Mouse (Mus musculus) v-Abl transformed pro-B cells (cell line): ENCODE data around the gene Csnk1g2.

ENCODE experiments used
- in situ Hi-C, 2 experiments: fragments of 400-800 bp; cut with MboI; formaldehyde crosslinking; loops; one replicate each; pipeline ENCODE4 v1.15.1; 2025; ENCODE audit not compliant: unreplicated experiment in 2 of 2

The Csnk1g2 gene

DNA sequence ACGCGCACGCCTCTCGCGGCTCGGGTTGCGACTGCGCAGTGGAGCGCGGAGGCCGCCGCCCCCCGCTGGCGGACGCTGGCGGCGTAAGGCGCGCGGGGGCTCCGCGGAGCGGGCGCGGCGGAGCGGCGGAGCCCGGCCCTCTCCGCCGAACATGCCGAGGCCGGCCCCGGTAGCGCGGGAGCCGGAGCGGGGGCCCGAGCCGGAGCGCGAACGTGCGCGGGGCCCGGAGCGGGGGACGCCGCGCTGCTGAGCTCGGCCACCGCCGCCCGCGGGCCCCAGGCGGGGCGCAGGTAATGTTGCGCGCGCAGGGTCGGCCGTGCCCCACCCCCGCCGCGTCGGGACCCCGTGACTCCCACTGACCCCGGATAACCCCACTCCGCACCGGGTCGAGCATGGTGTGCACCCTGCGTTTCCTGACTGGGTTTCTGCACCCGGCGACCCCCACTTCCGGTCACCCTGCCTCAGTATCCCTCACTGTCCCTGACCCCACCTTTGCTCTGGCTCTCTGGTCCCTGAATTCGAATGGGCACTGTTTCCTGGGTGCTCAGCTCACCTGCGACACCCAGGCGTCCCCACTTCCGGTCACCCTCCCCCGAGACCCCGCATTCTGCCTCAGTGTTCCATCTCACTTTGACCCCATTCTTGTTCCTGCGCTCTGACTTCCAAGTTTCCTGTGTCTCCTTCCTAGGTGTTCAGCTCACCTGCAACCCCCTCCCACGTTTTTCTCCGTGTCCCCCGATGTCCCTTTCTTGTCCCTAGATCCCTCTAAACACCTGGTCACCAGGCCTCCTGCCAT lies at the start of gene Csnk1g2:
Csnk1g2 (plus strand) TSS at position 178 of the 796 bp plus-strand sequence.
- in situ Hi-C loops: loop anchor here in 1 of 2 experiments (5.0 kb wide), 1 partner anchor 34 kb away; the partner anchor contains the start of gene Btbd2

DNA sequence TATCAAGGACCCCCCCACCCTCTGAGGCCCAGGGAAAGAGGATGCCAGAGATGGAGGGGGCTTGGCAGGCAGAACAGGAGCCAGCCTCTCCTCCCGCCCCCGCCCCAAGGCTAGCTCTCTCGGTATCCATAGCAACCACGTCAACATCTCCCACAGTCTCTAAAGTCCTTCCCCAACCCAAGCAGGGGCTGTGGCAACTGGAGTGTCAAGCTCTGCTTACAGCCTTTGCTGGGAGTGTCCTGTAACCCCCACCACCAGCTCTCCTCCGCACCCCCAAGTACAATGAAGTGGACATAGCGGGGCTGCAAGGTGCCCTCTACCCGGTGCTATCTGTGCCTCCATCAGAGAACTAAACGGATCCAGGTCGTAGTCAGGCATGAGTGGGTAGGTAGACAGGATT lies 48.7 kb upstream of the Csnk1g2 start:
- in situ Hi-C loops: loop anchor here (10.0 to 25.0 kb wide), 2 partner anchors 171 to 313 kb away; partner anchors contain the start of gene Ap3d1 (in 1 of the 2)

DNA sequence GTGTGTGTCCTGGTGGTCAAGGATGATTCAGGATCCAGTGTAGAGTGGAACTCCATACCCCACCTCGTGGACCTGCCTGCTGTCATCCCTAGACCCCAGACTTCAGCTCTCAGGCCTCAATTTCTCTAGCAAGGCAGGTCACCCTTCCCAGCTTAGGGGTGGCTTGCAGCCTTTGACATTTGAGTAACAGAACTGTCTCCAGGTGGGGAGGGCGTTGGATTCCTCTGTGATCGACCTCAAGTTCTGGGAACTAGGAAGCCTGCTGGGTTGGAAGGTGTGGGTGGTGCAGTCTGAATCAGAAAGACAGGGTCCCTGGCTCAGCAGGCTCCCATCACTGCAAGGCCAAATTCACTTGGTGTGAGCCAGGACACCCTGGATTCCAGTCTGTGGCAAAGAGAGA lies 47.7 kb upstream of the Csnk1g2 start:
- in situ Hi-C loops: loop anchor here (5.0 to 25.0 kb wide), 6 partner anchors 37 to 312 kb away; partner anchors contain the start of gene Ap3d1 (in 1 of the 2)

DNA sequence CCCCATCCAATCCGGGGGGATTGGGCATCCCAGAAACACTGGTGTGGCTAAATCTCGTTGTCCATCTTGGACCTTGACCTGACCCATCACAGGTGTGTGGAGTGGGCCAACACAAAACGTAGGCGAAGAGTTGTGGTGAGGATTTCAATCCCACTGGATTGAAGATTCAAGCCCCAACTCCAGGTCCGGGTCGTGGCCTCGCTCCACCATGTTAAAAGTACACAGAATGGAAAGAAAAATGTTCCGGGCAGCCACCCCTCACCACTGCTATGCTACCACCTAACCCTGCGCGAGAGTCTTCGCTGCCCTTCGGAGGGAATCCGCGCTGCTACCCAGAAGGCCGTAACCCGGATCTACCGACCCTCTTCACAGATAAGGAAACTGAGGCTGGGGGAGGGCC lies 46.7 kb upstream of the Csnk1g2 start:
- in situ Hi-C loops: loop anchor here (5.0 to 10.0 kb wide), 5 partner anchors 36 to 169 kb away; partner anchors contain the start of gene Ap3d1 (in 1 of the 2)

DNA sequence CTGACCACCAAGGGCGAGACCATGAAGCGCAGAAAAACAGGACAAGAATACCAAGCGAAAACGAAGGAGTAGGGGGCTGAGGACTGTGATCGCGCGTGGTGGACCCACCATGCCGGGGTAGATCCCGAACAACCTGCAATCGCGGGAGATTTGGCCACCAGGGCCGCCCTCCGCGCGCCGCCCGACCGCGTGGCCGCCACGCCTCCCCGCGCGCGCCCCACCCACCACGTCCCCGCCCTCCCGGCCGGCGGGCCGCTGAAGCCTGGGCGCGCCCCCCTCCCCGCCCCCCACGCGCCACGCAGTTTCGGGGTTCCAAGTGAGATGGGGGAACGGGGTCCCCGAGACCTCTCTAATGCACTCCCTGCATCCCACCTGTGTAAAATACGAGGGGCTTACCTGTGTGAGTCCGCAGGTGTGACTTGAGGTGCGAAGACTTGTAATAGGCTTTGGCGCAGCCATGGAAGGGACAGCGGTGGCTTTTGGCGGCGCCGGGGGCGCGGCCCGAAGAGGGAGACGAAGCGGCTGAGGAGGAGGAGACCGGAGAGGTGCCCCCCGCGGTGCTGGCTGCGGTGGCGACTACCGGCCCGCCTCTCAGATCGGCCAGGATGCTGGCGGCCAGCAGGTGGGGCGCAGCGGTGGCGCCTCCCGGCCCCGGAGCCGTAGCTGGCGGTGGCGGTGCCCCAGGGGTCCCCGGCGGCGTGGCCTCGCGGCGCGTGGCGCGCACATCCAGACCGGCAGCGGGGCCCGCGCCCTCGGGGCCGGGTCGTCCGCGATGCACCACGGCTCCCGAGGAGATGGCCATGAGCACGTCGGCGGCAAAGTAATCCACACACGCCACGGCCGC lies 46.1 kb upstream of the Csnk1g2 start:
- in situ Hi-C loops: loop anchor here (5.0 to 10.0 kb wide), 5 partner anchors 36 to 168 kb away; partner anchors contain the start of gene Ap3d1 (in 1 of the 2)

DNA sequence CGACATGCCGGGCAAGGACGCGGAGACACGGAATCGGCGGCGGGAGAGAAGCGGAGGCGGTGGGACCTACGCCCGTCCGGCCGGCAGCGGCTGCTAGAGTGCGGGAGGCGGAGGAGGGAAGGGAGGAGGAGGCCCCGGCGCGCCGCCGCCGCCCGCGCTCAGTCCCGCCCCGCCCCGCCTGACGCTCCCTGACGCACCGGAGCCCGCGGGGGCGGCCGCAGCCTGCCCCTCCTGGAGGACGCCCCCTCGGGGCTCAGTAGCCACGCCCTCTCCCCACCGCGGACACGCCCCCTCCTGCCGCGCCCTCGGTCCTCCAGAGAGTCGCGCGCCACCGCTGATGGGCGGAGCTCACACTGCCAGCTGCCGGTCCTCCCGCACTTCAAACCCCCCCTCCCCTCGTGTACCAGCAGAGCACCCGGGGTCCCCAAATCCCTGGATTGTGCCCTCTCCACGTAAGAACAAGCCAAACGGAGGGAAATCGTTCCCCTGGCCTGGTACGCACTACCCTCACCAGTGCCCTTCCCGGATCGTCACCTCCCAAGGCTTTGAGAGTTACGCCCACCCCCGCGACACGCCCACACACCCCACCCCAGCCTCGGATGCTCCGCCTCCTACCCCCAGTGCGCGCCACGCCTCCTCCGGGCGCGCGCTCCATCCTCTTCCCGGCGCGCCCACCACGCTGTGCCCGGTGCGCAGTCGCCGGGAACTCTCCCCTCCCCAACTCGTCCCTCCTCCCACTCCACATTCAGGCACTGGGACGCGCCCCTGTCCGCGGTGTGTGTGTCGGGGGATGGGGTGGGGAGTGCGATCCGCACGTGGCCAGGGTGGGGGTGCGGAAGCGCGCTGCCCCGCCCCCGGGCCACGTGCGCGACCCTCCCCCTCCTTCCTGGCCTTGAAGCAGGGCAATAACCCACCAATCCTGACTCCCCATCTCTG lies 45.2 kb upstream of the Csnk1g2 start, which contains the start of gene Klf16:
Klf16 (minus strand) TSS at position 127 of the 936 bp plus-strand sequence.
- in situ Hi-C loops: loop anchor here (5.0 to 10.0 kb wide), 5 partner anchors 35 to 167 kb away; partner anchors contain the start of gene Ap3d1 (in 1 of the 2)

DNA sequence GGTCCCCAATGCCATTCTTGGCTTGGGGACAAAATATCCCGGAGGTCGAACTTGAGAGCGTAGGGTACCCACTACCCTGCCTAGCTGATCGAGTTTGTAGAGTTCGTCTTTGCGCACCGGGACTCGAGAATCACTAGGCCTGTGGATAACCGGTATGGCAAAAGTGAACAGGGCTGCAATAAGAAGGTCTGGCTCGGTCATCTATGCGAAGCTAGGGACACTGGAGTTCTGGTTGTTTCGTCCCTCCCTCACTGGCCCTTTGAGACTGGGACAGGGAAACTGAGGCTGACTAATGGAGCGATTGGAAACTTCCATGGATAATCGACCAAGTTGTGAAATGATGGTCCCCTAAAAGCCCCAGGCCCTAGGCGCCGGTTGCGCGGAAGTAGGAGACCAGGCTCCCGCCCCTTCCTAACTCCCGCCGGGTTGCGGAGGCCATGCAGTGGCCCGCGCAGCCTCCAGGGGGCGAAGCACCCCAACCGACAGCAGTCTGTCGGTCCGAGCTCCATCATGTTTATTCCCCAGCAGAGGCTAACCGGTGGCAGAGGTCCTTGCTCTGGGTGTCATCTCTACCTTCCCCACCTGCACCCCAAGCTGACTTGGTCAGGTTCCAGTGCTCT lies 44.4 kb upstream of the Csnk1g2 start:
- in situ Hi-C loops: loop anchor here (5.0 to 10.0 kb wide), 5 partner anchors 34 to 167 kb away; partner anchors contain the start of gene Ap3d1 (in 1 of the 2)

DNA sequence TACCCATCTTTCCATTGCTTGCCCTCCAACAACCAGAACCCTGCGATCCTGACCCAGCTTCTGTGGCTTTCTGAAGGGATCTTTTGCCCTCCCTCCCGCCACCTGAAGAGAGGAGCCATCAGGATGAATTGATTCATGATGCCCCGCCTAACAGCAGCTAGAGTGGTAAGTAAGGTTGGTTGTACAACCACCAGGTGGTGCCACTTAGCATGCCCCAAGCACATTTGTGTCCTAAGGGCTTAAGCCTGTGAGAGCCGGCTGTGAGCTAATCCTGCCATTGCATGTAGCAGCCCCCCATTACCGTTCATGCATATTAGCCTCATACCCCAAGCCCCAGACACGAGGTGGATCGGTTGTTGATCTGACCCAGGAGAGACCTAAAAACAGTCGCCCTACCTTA lies 43.7 kb upstream of the Csnk1g2 start:
- in situ Hi-C loops: loop anchor here (5.0 to 10.0 kb wide), 5 partner anchors 33 to 166 kb away; partner anchors contain the start of gene Ap3d1 (in 1 of the 2)

DNA sequence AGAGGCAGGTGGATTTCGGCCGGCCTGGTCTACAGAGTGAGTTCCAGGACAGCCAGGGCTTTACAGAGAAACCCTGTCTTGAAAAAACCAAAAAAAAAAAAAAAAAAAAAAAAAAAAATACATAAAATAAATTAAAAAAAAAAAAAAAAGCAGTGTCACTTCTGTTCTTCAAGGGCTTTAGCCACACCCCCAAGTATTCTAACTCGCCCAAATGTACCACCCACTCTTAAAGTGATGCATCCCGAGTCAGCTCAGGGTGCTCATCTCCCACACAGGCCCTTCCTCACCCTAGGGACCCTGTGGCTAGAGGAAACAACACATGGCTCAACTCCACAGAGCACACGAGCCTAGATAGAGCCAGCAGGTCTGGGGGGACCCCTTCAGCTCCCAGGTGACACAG lies 39.6 kb upstream of the Csnk1g2 start:
- in situ Hi-C loops: no loop called here

DNA sequence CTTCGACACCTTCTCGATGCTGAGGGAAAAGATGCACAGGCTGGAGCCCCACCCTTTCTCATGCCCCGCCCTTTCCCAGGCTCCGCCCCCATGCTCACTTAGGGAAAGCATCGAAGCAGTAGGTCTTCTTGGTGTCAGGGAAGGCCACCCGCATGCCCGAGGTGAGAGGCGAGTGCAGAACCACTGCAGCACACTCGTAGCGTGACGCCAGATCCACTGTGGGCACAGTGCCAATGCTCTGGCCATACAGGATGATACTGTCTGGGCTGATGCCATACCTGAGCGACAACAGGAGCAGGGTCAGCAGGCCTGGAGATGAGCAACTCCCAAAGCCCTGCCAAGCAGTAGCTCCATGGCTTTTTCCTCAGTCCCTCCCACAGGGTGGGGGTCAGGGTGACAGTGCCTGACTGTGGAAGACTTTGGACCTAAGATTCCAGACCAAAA lies 38.6 kb upstream of the Csnk1g2 start:
- in situ Hi-C loops: no loop called here

DNA sequence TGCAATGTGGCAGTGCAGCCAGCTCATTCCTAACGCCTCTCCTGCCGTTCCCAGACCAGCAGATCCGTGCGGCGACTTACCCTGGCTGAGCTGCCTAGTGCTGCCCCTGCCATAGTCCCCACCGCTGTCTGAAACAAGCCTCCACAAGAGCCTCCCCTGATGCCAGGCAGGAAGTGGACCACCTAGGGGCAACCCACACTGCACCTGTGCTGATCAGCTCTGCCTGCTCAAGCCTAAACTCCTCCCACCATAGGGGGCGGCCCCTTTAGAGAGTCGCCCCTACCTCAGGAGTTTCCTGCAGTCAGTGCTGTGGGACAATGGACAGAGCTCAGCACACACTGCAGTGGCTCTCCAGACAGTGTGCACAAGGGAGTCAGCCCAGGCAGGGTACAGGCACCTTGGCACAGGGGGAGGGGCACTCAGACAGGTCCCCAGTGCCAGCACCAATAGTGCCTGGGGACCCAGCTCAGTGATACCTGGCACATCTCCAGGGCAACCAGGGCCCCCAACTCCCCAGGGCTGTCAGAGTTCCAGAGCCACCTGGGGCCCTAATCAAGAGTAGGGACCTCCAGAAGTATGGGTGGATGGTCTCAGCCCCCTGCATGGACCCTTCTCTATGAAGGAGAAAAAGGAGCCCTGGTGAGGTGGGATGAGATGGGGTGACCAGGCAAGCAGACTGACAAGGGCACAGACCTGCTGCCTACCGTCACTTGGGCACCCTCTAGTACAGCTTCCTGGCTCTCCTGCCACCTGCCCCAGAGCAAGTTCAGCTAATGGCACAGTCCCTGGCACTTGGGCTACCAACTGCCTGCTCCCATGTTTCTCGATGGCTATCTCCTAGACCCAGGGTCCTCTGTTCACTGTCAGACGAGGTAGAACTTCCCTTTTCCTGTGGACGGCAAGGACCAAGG lies 37.7 kb upstream of the Csnk1g2 start:
- in situ Hi-C loops: no loop called here

DNA sequence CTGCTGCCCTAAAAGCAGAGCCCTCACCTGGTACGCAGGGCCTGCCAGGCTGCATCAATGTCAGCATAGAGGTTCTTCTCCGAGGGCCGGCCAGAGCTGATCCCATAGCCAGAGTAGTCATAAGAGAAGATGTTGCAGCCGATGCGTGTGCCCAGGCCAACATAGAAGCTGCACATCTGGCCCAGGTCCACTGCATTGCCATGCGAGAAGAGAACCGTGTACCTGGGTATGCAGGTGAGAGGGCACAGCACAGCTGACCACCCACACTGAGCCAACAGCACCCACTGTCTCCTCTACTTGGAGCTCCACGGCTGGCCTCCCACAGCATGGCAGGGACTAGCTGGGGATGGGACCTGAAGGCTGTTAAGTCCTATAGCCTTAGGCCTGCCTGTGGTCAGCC lies 37.1 kb upstream of the Csnk1g2 start:
- in situ Hi-C loops: no loop called here

DNA sequence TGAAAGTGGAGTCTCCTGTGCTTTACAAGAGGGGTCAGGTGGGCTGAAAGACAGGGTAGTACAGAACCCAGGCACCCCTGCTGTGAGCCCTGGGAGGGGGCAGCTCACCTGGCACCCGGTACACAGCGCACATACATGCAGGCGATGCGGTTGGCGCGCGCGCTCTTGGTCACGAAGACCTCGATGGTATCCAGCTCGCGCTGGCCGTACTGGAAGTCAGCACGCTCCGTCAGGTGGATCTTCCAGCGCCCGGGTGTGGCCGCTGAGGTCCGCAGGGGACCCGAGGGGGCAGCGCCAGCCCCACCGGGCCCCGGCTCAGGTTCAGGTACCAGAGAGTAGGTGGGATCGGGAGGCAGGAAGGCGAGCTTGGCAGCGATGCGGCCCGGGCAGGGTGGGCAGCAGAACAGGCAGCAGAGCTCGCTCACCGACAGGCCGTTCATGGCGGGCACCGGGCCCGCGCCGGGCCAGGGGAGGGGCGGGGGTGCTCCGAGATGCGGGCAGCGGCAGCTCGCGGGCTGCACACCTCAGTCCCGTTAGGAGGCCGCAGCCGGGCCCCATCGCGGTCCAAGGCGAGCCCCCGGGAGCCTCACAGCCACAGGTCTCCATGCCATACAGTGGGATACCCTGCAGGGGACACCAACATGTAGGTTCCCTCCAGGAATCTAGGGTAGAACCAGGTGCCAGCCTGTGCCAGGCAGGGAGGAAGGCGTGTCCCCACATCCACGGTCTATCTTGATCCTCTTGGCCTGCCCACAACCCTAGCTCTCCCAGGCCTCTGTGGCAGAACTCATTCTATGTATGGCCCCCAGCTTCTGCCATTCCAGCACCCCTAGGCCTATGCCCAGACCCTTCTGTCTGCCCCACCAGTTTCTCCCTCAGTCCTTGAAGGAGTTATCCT lies 36.0 kb upstream of the Csnk1g2 start:
- in situ Hi-C loops: no loop called here

DNA sequence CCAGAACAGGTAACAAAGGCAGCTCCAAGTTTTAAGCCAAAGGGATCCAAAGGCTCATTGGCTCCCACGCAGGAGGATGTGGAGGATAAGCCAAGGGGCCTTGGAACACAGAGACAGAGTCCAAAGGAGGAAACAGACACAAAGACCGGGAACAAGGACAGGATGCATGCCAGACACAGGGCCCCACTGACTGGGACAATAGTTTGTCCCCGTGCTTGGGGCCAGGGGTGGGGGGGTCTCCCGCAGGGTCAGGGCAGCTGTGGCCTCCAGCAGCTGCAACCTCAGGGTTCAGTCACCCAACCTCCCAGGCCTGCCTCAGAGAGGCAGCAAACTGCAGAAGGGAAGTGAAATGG lies 35.4 kb upstream of the Csnk1g2 start:
- in situ Hi-C loops: no loop called here

DNA sequence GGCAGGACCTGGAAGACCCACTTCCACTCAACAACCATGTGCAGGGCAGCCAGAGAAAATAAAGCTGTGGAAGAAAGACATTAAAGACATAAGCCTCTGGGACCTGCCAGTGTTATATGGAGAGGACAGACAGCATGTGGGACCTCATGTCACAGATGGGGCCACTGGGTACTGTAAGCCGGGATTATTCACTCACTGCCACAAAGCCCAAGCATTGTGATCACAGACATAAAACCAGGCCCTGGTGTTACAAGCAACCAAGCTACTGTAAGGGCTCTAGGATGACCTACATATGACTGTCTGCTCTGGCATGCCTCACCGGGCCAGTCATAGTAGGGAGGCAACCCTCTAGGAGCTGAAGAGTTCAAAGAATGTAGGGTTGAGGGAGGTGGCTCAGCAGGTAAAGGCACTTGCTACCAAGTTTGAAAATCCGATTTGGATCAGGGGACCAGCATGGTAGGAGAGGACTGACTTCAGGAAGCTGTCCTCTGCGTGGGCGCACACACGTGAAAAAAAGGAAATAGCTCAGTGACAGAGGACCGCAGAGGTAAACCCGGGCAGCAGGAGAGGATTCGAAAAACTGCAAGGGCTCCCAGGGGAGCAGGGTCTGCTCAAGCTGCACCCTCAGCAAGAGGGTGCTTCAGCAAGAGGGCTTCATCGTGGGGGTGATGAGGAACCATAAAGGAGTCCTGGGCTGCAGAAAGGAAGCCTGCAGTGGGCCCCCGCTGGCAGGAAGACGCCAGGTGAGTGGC lies 33.3 kb upstream of the Csnk1g2 start:
- in situ Hi-C loops: no loop called here
